Comparison of ENCODE assay signal across 9 mouse cellular contexts in the genomic region with DNA sequence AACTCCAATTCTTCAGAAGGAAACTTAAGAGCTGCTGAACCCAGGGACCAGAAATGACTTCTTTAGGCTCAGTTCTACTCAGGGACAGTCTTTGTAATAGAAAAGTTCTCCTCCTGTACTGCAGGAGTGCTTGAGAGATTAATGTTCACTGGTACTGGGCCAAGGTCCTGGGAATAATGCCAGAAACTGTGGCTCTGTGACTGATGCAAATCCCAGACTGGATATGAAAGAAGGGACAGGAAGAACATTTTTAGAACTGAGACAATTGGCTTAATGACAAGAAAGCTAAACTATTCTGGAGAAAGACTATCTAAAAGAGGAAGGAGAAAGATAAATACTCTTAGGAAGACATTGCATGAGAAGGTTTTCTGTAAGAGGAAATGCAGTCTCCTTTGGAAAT.
DNase-seq lines count a peak whose midpoint lies in the region; ATAC-seq and TF ChIP-seq lines count a peak whose summit lies in the region.
"Had no signal": no experiment of that assay in that cellular context is flagged by ENCODE, and none has a peak within 500 bp of the region (broad histone marks: within the 10 kb centered on the region; RNA-seq: fewer than 3 reads in every experiment).

No protein-coding gene starts in this region.

- no peaks in the 10 kb centered on the region for H3K9me3 ChIP-seq in heart, embryonic 11.5 days (replicated peaks; ENCODE audit: control insufficient read depth, low read length)
- H3K9me3 ChIP-seq in lung, embryonic 14.5 days (ENCODE audit: low read depth, low read length), result no peaks in the 10 kb centered on the region
- H3K9me3 ChIP-seq in stomach, postnatal 0 days (ENCODE audit: control insufficient read depth, low read length), result no peaks in the 10 kb centered on the region
- H3K9me3 ChIP-seq: megakaryocyte, embryonic 14.5 days had no signal

- no peak for TF ChIP-seq POLR2A in heart, adult 2 months (IDR thresholded peaks at IDR 0.05; ENCODE audit: insufficient read depth, low read depth, low read length)

- intact Hi-C loops in heart, adult 2 months (cut with DNase I), result no loop called here

- peak; percentile 64 for TF ChIP-seq CTCF in heart, adult 2 months (IDR thresholded peaks at IDR 0.05)
- 0 out of 2 replicates have a peak, but pooled peaks have one; percentile 2 for TF ChIP-seq CTCF in lung, embryonic 14.5 days (IDR thresholded peaks at IDR 0.05; ENCODE audit: low read depth)
- TF ChIP-seq CTCF in stomach, postnatal 0 days (IDR thresholded peaks at IDR 0.05; ENCODE audit: low read depth), result no peak

- no peak for TF ChIP-seq EP300 in heart, adult 2 months (IDR thresholded peaks at IDR 0.05; ENCODE audit: insufficient read depth, low read depth, low read length)
- TF ChIP-seq EP300 in stomach, postnatal 0 days (optimal IDR thresholded peaks at IDR 0.05), result no peak

- no peak for ATAC-seq in heart, embryonic 11.5 days (replicated peaks; ENCODE audit: insufficient number of reproducible peaks, low FRiP score, low TSS enrichment)
- peak; percentile 98 for ATAC-seq in lung, embryonic 14.5 days (ENCODE audit: insufficient read depth)
- no peak for ATAC-seq in stomach, postnatal 0 days (ENCODE audit: low FRiP score, low TSS enrichment)

- H3K9ac ChIP-seq in heart, embryonic 11.5 days (ENCODE audit: low read depth, low read length), result no peak overlapping the region
- no peak overlapping the region for H3K9ac ChIP-seq in heart, adult 2 months (ENCODE audit: low read depth, low read length)
- no peak overlapping the region for H3K9ac ChIP-seq in lung, embryonic 14.5 days
- no peak overlapping the region for H3K9ac ChIP-seq in stomach, postnatal 0 days (ENCODE audit: low read length)

- no peaks in the 10 kb centered on the region for H3K79me2 ChIP-seq in heart, adult 2 months (replicated peaks; ENCODE audit: control insufficient read depth, insufficient read depth, low read length)

- no peaks in the 10 kb centered on the region for H3K27me3 ChIP-seq in heart, embryonic 11.5 days (ENCODE audit: control insufficient read depth, insufficient read depth, low read length)
- no peaks in the 10 kb centered on the region for H3K27me3 ChIP-seq in heart, adult 2 months (ENCODE audit: control insufficient read depth, insufficient read depth, low read length)
- no peaks in the 10 kb centered on the region for H3K27me3 ChIP-seq in lung, embryonic 14.5 days (ENCODE audit: insufficient read depth, low read length)
- H3K27me3 ChIP-seq in stomach, postnatal 0 days (ENCODE audit: control insufficient read depth, insufficient read depth, low read length), result no peaks in the 10 kb centered on the region
- H3K27me3 ChIP-seq: megakaryocyte, embryonic 14.5 days had no signal

- no peaks in the 10 kb centered on the region for H3K4me1 ChIP-seq in heart, embryonic 11.5 days (ENCODE audit: control insufficient read depth, insufficient read depth, low read length)
- H3K4me1 ChIP-seq in heart, adult 2 months (ENCODE audit: control insufficient read depth, insufficient read depth, low read length), result peaks cover 2% of the 10 kb centered on the region; the same call in 1 of the 2 replicates
- no peaks in the 10 kb centered on the region for H3K4me1 ChIP-seq in lung, embryonic 14.5 days (ENCODE audit: insufficient read depth)
- no peaks in the 10 kb centered on the region for H3K4me1 ChIP-seq in stomach, postnatal 0 days (replicated peaks; ENCODE audit: control insufficient read depth, insufficient read depth)
- H3K4me1 ChIP-seq: megakaryocyte, embryonic 14.5 days had no signal

- H3K27ac ChIP-seq in heart, embryonic 11.5 days (ENCODE audit: low read depth, low read length), result no peak overlapping the region
- H3K27ac ChIP-seq in heart, adult 2 months, result no peak overlapping the region
- no peak overlapping the region for H3K27ac ChIP-seq in lung, embryonic 14.5 days (ENCODE audit: low read depth)
- H3K27ac ChIP-seq in stomach, postnatal 0 days (replicated peaks), result no peak overlapping the region

- no peak overlapping the region for H3K4me2 ChIP-seq in heart, embryonic 11.5 days
- no peak overlapping the region for H3K4me2 ChIP-seq in lung, embryonic 14.5 days
- H3K4me2 ChIP-seq in stomach, postnatal 0 days (replicated peaks; ENCODE audit: low read depth), result no peak overlapping the region

- H3K36me3 ChIP-seq in heart, embryonic 11.5 days (ENCODE audit: control insufficient read depth, insufficient read depth, low read length), result no peaks in the 10 kb centered on the region
- no peaks in the 10 kb centered on the region; the same call in 1 of the 2 replicates for H3K36me3 ChIP-seq in heart, adult 2 months (ENCODE audit: control insufficient read depth, insufficient read depth, low read length)
- no peaks in the 10 kb centered on the region for H3K36me3 ChIP-seq in lung, embryonic 14.5 days (ENCODE audit: insufficient read depth)
- H3K36me3 ChIP-seq in stomach, postnatal 0 days (ENCODE audit: control insufficient read depth, insufficient read depth, low read length), result no peaks in the 10 kb centered on the region

- DNase-seq in heart, adult 18-20 months, result peak; percentile 89 to 91
- peak; percentile 15 for DNase-seq in cerebellum, adult 11-12 months
- peak; percentile 79 to 86 for DNase-seq in heart, adult 2 months
- DNase-seq in kidney, postnatal 14 days, result peak; percentile 92
- peak; percentile 99 for DNase-seq in lung, embryonic 14.5 days
- DNase-seq in stomach, postnatal 0 days (ENCODE audit: low spot score), result peak; percentile 20
- DNase-seq in thymus, postnatal 10 days (ENCODE audit: low spot score in 2 of 2), result no peak

- H3K4me3 ChIP-seq in heart, embryonic 11.5 days (ENCODE audit: low read depth, low read length), result no peak overlapping the region
- no peak overlapping the region for H3K4me3 ChIP-seq in heart, adult 2 months
- H3K4me3 ChIP-seq in lung, embryonic 14.5 days (ENCODE audit: low read depth, low read length), result no peak overlapping the region
- H3K4me3 ChIP-seq in stomach, postnatal 0 days (ENCODE audit: low read depth, low read length), result no peak overlapping the region
- H3K4me3 ChIP-seq: megakaryocyte, embryonic 14.5 days had no signal

Comparison
In these comparisons a context has a peak if more than half of its experiments do, and no peak if none do; other contexts are left out.
1. DNase-seq: peak in heart, adult 18-20 months (2 of 2), cerebellum, adult 11-12 months (single experiment), heart, adult 2 months (2 of 2), kidney, postnatal 14 days (single experiment), lung, embryonic 14.5 days (single experiment) and stomach, postnatal 0 days (single experiment); none in thymus, postnatal 10 days (0 of 2).